Mouse (Mus musculus) G1E (cell line): ENCODE data around the gene Klf15. TPM values are rescaled to one million over a fixed set of nuclear protein-coding genes. Genes with fewer than 3 reads are reported as not detected.

Experiments
- ATAC-seq: 2 replicates; pipeline ENCODE4 v1.8.0; 2016; ENCODE audit warnings: mild to moderate bottlenecking; ENCODE audit not compliant: insufficient number of reproducible peaks, poor library complexity, low FRiP score, severe bottlenecking; ENCODE audit errors: extremely low read depth
- DNase-seq: peaks from one replicate; pipeline ENCODE4 v3.0.0; 2012; ENCODE audit warnings: low spot score
- H3K27me3 ChIP-seq: 2 replicates; pipeline ENCODE4 v1.6.1; 2012; ENCODE audit warnings: mild to moderate bottlenecking, low read length, inconsistent platforms; ENCODE audit not compliant: insufficient read depth
- H3K36me3 ChIP-seq: replicated peaks from 2 replicates; pipeline ENCODE3; 2012; ENCODE audit warnings: mild to moderate bottlenecking, inconsistent platforms
- H3K4me1 ChIP-seq: 2 replicates; pipeline ENCODE4 v1.6.1; 2012; ENCODE audit warnings: low read depth, low read length, inconsistent platforms, mixed read lengths; ENCODE audit not compliant: insufficient read depth
- H3K4me3 ChIP-seq: 2 replicates; pipeline ENCODE4 v1.5.1; 2012; ENCODE audit warnings: low read depth, mild to moderate bottlenecking, inconsistent platforms, low read length, moderate library complexity, mixed read lengths
- H3K9me3 ChIP-seq: replicated peaks from 2 replicates; pipeline ENCODE4 v1.6.1; 2012; ENCODE audit warnings: inconsistent platforms
- CTCF ChIP-seq: IDR thresholded peaks from 2 replicates; pipeline ENCODE4 v1.5.1; 2012; ENCODE audit warnings: low read depth, low read length, inconsistent platforms, mixed read lengths
- GATA1 ChIP-seq: IDR thresholded peaks from 2 replicates; pipeline ENCODE4 v1.6.1; 2012; ENCODE audit warnings: borderline replicate concordance, low read length, inconsistent platforms, mixed read lengths
- GATA2 ChIP-seq: IDR thresholded peaks from 2 replicates; pipeline ENCODE4 v1.6.1; 2012; ENCODE audit warnings: low read depth, low read length, inconsistent platforms, borderline replicate concordance
- POLR2AphosphoS5 ChIP-seq: IDR thresholded peaks from 2 replicates; pipeline ENCODE4 v1.6.1; 2012; ENCODE audit warnings: low read depth, low read length, inconsistent platforms; ENCODE audit not compliant: insufficient replicate concordance
- TAL1 ChIP-seq: conservative IDR thresholded peaks from 2 replicates; pipeline ENCODE4 v1.6.1; 2012; ENCODE audit warnings: low read depth, low read length, inconsistent platforms, mixed read lengths
- polyA plus RNA-seq: library from polyadenylated mRNA; stranded (reverse); fragments of >175 nt; gene quantifications from 2 replicates; pipeline ENCODE4 v1.2.3, GENCODE M21; 2012
- total RNA-seq, 2 experiments: library from RNA; stranded (forward) in 1 of 2; stranded (reverse) in 1 of 2; fragments of 200-1000 nt in 1 of 2; fragments of >200 nt in 1 of 2; fragmentation: Nextera tagmentation in 1 of 2; gene quantifications; 2 replicates each; pipeline ENCODE4 v1.2.3; 2014 to 2017

The Klf15 gene
- total and polyA plus RNA-seq, 3 experiments: 0.05 TPM; not detected in 2

DNA sequence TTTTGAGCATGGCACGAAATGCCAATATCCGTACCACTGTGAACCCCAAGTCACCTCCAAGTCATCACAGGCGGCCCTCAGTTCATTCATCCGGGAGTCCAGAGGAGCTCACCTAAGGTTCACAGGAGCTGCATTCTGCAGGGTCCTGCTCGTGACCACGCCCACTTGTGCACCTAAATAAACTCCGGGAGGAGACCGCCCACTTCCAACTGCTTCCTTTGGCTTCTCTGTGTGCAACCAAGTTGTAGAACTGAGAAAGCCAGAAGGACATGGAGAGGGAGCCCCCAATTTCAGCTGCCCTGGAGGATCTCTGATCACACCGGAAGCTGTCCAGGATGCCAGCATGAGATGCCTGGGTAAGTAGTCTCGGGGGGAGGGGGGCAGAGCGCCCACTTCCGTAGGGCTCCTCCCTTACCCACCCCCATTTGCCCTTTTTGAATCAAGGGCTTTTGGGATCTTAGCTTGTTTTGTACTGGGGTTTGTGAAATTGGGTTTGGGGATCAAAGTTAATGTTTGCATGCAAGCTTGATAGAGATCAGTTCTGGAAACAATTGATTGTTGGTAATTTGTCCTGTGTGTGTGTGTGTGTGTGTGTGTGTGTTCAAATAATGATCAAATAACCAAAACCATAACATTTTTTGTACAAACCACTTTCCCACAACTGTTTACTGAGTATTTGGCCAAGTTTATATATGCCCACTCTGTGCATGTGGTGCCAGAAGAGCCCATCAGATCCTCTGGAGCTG lies 24.0 kb downstream of the Klf15 start, which contains the start of gene Aldh1l1:
Aldh1l1 (plus strand) TSS at position 252 of the 746 bp plus-strand sequence.
- Histone ChIP-seq H3K36me3 (no peaks in the 10 kb centered on the region), H3K4me1 (no peaks in the 10 kb centered on the region), H3K4me3 (no peak within 1 kb of the TSS), H3K9me3 (no peaks in the 10 kb centered on the region), H3K27me3 (peaks cover 3% of the 10 kb centered on the region; the same call in 1 of the 2 replicates)
- no peak for ATAC-seq
- no peak for DNase-seq
- no peak for TF ChIP-seq CTCF
- TF ChIP-seq GATA1: no peak
- TF ChIP-seq POLR2AphosphoS5: no peak
- TF ChIP-seq GATA2: no peak
- TF ChIP-seq TAL1: no peak

GRCm38 (mm10) chr6:90487531-90487930 lies 25.2 kb downstream of the Klf15 start:
- TF ChIP-seq GATA2 (no peak), POLR2AphosphoS5 (no peak), CTCF (no peak), GATA1 (no peak), TAL1 (no peak)
- DNase-seq (no peak), ATAC-seq (no peak)

DNA sequence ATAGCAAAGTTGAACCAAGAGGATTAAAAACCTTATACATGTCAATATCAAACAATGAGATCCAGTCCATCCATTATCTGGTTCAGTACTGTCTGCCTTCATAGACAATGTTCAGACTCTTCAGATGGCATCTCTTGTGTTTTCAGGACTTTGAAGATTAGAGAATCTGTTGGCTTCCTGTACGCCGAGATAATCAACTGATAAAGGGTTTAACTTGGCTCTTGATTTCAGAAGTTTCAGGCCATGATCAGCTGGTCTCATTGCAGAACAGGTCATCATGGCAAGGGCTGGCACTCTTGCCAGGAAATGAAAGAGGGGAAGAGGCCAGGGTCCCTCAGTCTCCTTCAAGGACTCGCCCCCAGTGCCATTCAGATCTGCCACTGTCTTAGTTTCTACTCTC lies 27.2 kb downstream of the Klf15 start:
- DNase-seq: no peak
- no peak overlapping the region for H3K4me3 ChIP-seq
- H3K9me3 ChIP-seq: no peaks in the 10 kb centered on the region
- H3K27me3 ChIP-seq: peaks cover 7% of the 10 kb centered on the region; the same call in 1 of the 2 replicates
- H3K4me1 ChIP-seq: no peaks in the 10 kb centered on the region
- no peak for ATAC-seq
- no peak for TF ChIP-seq CTCF
- TF ChIP-seq GATA2: no peak
- no peak for TF ChIP-seq POLR2AphosphoS5
- no peak for TF ChIP-seq TAL1
- TF ChIP-seq GATA1: no peak
- H3K36me3 ChIP-seq: no peaks in the 10 kb centered on the region

More at GRCm38 (mm10) chr6:90487531-90487930, 25.2 kb downstream of the Klf15 start:
- Histone ChIP-seq H3K36me3 (no peaks in the 10 kb centered on the region), H3K9me3 (no peaks in the 10 kb centered on the region), H3K4me3 (no peak overlapping the region), H3K4me1 (no peaks in the 10 kb centered on the region), H3K27me3 (peaks cover 4% of the 10 kb centered on the region; the same call in 1 of the 2 replicates)

DNA sequence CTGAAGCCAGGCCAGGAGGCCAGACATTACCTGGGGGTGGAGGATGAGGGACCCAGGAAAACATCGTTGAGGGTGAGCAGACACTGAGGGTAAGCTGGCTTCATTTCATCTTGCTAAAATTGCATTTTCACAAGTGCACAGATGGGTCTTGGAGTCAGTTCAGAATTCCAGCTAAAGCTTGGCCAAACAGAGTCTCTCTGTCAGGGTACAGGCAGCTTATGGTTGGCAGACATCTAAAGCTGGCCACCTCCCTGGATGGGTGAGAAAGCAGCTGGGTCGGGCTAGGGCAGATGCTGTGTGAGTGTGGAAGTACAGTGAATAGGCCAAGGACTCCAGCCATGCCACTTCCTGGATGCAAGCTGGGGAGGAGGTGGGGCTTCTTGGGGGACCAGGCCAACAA lies 28.6 kb downstream of the Klf15 start:
- Histone ChIP-seq H3K4me1 (no peaks in the 10 kb centered on the region), H3K4me3 (no peak overlapping the region), H3K9me3 (no peaks in the 10 kb centered on the region), H3K27me3 (peaks cover 6% of the 10 kb centered on the region; the same call in 1 of the 2 replicates), H3K36me3 (no peaks in the 10 kb centered on the region)
- DNase-seq: no peak
- no peak for ATAC-seq
- TF ChIP-seq CTCF: no peak
- no peak for TF ChIP-seq POLR2AphosphoS5
- no peak for TF ChIP-seq TAL1
- no peak for TF ChIP-seq GATA1
- TF ChIP-seq GATA2: no peak

GRCm38 (mm10) chr6:90491956-90492744 lies 29.8 kb downstream of the Klf15 start:
- H3K4me3 ChIP-seq: no peak overlapping the region
- TF ChIP-seq GATA1 (no peak), GATA2 (no peak), CTCF (no peak), POLR2AphosphoS5 (no peak), TAL1 (no peak)
- H3K27me3 ChIP-seq: peaks cover 7% of the 10 kb centered on the region; the same call in 1 of the 2 replicates
- no peaks in the 10 kb centered on the region for H3K36me3 ChIP-seq
- no peak for ATAC-seq
- no peaks in the 10 kb centered on the region for H3K9me3 ChIP-seq
- DNase-seq: no peak
- H3K4me1 ChIP-seq: no peaks in the 10 kb centered on the region

GRCm38 (mm10) chr6:90494155-90494554 lies 31.8 kb downstream of the Klf15 start:
- ATAC-seq: no peak
- Histone ChIP-seq H3K27me3 (peaks cover 7% of the 10 kb centered on the region; the same call in 1 of the 2 replicates), H3K4me3 (no peak overlapping the region), H3K9me3 (no peaks in the 10 kb centered on the region), H3K4me1 (no peaks in the 10 kb centered on the region), H3K36me3 (no peaks in the 10 kb centered on the region)
- TF ChIP-seq CTCF (no peak), TAL1 (no peak), GATA1 (no peak), GATA2 (no peak), POLR2AphosphoS5 (no peak)
- DNase-seq: no peak
